Mouse (Mus musculus): ENCODE data around the gene Caskin1. TPM values are rescaled to one million over a fixed set of nuclear protein-coding genes. Genes with fewer than 3 reads are reported as not detected.

Caskin1 gene
- total RNA-seq, 2 experiments from 2014 or later: 0.09 to 0.17 TPM

DNA sequence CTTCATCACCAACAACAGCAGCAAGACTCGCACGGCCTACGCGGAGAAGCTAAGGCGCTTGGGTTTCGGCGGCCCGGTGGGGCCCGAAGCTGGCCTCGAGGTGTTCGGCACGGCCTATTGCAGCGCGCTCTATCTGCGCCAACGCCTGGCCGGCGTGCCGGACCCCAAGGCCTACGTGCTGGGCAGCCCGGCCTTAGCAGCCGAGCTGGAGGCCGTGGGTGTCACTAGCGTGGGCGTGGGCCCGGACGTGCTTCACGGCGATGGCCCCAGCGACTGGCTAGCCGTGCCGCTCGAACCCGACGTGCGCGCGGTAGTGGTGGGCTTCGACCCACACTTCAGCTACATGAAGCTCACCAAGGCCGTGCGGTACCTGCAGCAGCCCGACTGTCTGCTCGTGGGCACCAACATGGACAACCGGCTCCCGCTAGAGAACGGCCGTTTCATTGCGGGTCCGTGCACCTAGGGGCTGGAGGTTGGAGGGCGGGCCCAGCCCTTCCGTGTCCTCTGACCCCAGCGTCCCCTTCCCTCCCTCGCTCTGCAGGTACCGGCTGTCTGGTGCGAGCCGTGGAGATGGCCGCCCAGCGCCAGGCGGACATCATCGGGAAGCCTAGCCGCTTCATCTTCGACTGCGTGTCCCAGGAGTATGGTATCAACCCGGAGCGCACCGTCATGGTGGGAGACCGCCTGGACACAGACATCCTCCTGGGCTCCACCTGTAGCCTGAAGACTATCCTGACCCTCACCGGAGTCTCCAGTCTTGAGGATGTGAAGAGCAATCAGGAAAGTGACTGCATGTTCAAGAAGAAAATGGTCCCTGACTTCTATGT lies 17.5 kb upstream of the Caskin1 start:
- no peak for DNase-seq (ENCODE audit: low spot score)

DNA sequence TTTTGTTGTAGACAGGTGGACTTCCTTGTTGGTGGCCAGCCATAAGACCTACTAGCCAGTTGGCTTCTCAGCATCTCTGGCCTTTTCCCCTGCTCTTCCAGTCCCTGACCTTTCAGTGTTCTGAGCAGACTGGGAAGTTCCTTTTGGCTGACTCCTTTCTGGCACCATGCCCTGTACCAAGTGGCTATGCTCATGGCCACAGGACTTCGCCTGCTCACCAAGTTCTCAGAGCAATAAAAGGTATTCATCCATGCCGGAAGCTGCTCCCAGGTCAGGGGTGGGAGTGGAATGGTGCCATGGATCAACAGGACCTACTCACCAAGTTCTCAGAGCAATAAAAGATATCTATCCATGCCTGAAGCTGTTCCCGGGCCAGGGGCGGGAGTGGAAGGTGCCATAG lies 15.9 kb upstream of the Caskin1 start:
- DNase-seq (ENCODE audit: low spot score): peak; percentile 85

DNA sequence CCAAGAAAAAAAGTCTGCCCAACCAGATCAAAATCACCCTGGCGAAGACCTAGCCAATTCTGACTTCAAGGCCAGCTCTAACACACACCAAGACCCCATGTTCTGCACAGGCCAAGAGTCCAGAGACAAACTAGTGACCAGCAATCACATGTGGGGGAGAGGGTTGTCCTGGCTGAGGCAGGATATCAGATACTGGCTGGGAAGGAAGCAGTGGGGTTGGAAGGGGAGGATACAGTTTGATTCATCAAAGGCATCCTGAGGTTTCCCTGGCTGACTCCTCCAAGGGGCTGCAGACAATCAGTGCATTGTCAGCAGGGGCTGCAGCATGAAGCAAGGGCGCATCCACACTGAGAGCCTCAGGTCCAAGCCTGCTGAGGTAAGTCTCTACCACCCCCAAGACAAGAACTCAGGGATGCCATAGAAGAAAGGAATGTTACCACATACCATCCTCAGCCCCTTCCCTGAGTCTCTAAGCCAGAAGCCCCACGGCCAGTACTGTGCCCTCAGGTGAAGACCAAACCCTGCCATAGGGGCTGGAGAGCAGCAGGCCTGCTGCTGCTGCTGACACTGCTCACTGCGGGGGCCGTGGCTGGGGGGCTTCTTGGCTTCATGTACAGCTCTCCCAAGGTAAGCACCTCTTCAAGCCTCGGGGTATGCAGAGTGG lies 14.7 kb upstream of the Caskin1 start, which contains the start of gene Bricd5:
Gene Bricd5 (plus strand): TSS at position 273 of the 664 bp plus-strand sequence.
- no peak for DNase-seq (ENCODE audit: low spot score)

DNA sequence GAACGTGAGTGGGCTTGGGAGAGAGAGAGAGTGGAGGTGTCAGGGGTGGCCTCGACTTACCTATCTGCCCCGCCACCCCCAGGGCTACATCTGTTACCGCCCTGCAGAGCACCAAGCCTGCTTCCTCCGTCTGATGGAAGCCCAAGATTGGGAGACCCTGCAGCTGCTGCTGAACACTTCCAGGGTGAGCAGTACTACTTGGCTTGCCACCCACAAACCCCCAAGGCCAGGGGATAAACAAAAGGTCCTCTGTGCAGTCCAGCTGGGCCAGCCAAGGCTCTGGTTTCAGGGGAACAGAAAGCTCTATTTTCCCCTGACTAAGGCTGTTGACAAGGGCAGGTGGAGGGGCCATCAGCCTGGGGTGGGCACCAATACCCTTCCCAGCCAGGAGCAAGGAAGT lies 13.8 kb upstream of the Caskin1 start:
- no peak for DNase-seq (ENCODE audit: low spot score)

DNA sequence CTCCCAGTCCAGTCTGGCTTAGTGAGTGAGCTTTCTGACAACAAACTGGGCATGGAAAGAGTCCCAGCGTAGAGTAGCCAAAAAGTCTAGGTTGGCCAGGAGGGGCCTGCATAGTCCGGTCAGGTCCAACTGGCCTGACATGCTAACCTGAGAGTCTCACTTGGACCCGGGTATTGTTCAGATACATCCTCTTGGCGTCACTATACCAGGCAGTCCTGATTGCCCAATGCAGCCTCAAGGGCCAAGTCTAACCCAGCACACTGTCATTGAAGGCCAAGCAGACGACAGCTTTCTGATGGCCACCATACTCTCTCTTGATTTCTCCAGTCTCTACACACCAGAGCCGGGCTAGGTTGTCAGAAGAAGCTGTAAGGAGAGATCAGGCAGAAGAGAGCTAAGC lies 12.8 kb upstream of the Caskin1 start:
- no peak for DNase-seq (ENCODE audit: low spot score)

DNA sequence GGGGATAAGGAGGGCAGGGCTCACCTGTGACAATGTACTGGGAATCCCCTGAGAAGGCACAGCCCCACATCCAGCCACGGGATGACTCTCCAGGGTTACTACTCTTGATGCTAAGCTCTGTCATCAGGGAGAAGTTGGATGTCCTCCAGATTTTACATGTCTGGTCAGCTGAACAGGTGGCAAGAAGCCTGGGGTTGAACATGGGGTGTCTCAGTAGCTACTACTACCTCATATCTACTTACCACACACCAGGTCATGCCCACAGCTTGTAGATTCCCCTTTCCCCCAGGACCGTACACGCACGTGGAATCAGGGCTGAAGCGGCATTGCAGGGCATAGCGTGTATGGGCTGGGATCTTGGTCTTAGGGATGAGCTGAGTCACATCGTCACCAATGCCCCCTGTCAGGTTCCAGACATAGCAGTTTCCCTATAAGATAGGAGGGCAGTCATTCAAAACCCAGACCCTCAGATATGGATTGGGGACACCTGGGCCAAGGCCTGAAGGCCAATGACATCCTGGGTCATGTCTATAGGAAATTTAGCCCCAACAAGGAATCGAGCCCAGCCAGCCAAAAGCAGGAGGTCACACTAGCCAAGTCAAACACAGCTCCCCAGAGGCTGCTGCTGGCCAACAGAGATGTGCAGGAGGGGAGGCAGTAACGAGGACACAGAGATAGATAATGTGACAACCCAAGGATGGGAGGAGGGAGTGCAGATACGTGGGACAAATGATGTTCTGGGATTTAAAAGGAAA lies 12.2 kb upstream of the Caskin1 start:
- DNase-seq (ENCODE audit: low spot score): no peak

DNA sequence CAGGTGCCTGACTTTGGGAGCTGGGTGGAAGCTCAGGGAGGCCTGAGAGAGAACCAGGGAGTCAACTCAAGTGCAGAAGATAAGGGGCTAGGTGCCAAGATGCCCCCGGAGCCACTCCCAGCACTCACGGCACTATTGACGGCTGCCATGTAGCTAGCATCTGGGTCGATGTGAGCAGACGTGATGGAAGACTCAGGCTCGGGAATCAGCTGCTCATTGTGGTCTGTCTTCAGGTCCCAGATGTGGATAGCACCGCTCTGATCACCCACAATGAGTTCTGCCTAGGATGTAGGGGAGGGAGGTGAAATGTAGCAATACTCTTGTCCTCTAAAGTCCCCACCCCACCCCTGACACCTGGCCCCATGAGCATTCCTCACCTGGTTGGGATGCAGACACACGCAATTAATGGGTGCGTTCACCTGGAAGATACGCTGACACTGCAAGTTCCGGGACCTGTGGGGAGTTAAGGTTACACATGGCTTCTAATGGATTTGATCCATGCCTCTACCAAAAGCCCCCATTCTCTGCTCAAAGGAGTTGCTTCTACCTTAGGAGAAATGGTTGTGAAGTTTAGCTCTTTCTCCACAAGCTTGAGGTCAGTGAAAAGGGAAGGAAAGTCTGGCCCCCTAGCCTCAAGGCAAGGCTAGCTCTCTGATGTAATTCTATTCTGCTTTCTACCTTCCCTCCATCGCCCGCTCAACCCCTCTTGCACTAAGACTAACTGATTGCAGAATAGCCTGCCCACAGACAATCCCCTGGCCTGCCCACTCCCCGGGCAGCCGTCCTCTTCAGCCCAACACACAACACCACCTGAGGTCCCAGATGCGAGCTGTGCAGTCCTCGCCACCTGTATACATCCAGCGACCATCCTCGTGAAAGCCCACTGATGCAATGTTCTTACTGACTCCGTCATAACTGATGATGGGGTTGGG lies 11.1 kb upstream of the Caskin1 start:
- no peak for DNase-seq (ENCODE audit: low spot score)

DNA sequence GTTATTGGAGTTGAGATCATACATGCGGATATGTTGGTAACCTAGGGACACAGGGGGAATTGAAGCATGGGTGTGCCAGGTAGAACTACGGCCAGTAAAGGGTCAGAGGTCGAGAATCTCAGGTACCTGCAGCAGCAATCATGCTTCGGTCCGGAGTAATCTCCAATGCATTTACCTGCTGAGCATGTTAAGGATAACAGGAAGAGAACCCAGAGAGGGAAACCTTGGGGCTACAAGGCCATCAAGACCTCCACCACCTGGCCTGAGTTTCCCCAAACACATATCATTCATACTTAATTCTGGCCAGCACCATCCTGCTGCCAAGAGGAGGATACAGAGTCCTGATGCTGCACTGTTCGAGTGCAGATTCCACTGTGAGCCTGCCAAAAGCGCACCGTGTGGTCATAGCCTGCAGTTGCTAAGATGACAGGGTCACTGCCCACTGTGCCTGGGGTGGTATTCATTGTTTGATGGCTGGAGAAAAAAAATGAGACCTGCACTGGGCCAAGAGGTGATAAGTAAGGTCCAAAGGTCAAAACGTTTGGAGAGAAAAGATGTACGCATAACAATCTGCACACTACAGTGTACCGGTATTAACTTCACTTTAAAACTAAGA lies 10.3 kb upstream of the Caskin1 start:
- DNase-seq (ENCODE audit: low spot score): no peak

DNA sequence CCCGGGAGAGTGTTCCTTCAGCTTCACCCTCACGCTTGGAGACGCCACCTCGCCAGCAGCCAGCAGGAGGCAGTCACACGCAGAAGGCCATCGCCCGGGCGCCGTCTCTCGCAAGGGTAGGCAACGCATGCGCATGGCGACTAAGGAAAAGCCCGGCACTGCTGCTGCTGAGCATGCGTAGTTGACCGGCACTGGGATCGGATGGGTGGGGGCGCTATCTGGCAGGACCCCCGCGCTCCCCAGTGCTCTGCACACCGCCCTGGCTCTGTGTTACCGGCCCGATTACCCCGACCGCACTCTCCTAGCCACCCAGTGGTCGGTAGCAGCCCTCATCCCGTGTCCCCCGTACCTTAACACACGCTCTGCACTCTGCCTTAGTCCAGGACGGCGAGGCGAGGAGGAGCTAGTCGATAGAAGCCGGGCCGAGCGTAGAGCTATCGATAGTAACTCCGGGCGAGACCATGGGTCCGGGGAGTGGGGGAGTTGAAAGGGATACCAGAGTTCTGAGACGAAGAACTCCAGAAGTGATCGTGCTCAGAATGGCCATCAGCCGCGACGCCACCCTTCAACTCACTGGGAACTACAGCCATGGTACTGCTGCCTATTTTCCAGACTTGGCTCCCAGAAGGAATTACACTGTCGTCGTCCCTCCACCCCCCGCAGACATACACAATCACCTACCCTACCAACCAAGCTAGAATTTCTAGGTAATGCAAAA lies 9.6 kb upstream of the Caskin1 start, which contains the start of gene Mlst8:
Gene Mlst8 (minus strand): TSS at position 416 of the 718 bp plus-strand sequence.
- DNase-seq (ENCODE audit: low spot score): peak; percentile 98

DNA sequence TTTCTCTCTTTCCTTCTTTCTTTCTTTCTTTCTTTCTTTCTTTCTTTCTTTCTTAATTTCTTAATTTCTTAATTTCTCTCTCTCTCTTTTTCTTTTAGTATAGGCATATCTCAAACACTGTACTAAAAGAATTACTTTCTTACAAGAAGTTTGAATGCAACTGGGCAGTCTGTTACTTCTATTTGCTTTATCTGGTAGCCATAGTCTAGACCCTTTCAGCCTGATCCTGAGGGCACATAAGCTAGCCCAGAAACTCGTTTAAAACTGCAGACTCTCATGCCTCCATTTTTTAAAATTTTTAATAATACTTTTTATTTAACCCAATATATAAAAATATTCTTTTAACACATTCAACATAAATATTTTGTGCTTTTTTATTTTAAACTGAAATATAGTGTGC lies 9.0 kb upstream of the Caskin1 start:
- no peak for DNase-seq (ENCODE audit: low spot score)

DNA sequence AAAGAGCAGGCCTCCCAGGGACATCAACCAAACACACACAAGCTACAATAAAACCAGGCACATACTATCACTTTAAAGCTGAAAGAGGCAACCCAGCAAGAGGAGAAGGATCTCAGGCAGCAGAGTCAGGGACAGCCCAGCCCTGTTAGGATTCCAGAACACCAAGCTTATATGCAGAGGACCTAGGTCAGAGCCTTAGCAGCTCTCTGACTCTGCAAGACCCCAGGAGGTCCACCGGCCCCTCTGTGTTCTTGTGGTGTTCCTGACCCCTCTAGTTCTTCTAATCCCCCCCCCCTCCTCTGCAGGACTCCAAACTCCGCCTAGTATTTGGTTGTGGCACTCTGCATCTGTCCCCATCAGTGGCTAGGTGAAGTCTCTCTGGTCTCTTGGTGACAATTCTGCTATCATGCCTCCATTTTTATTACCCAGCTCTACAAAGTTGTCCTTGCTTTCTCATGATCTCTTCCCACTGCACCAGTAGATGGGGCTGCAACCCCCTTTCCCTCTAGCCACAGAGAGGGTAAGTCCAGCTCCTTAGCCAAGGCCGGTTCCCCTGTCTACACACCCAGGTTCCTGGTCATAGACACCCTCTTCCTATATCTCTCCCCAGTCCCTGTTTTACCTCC lies 8.1 kb upstream of the Caskin1 start:
- no peak for DNase-seq (ENCODE audit: low spot score)

DNA sequence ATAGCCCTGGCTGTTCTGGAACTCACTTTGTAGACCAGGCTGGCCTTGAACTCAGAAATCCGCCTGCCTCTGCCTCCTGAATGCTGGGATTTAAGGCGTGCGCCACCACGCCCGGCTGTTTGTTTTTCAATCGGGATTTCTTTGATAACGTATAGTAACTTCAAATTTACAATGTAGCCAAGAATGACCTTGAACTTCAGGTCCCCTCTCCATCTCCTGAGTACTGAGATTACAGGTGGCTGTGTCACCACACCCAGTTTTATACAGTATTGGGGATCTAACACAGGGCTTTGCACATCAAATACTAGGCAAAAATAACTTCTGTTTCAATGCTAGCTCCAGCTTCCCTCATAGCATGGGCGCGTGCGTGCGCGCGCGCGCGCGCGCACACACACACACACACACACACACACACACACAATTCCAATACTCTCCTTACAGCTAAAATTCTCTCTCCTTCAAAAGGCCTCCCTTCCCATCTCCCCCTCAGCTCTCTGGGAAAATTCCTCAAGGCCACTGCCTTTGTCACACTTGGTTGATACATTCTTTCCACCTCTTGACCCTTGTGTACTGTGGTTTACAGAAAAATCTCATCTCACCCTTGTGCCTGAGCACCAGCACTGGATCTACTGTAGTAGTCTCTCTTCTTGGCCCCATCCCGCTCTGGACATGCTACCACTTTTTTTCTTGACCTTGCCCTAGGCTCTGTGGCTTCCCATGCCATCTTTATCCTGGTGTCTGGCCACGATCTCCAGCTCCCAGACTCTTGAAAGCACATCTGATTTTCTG lies 7.2 kb upstream of the Caskin1 start:
- DNase-seq (ENCODE audit: low spot score): no peak

DNA sequence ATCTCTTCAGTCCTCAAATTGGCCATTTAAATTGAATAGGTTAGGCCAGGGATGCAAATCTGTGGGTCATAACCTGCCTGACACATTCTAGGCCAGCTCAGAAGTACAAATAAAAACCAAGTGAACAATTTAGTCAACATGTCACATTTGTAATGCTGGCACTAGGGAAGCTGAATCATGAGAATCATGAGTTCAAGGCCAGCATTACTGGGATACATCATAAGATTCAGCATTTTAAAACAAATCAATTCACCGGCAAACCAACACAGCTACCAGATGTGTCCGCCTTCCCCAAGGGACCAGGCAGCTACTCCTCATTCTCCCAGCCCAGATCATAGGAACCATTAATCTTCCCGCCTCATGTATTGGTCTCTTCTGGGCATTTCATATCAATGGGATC lies 4.9 kb upstream of the Caskin1 start:
- DNase-seq (ENCODE audit: low spot score): no peak

DNA sequence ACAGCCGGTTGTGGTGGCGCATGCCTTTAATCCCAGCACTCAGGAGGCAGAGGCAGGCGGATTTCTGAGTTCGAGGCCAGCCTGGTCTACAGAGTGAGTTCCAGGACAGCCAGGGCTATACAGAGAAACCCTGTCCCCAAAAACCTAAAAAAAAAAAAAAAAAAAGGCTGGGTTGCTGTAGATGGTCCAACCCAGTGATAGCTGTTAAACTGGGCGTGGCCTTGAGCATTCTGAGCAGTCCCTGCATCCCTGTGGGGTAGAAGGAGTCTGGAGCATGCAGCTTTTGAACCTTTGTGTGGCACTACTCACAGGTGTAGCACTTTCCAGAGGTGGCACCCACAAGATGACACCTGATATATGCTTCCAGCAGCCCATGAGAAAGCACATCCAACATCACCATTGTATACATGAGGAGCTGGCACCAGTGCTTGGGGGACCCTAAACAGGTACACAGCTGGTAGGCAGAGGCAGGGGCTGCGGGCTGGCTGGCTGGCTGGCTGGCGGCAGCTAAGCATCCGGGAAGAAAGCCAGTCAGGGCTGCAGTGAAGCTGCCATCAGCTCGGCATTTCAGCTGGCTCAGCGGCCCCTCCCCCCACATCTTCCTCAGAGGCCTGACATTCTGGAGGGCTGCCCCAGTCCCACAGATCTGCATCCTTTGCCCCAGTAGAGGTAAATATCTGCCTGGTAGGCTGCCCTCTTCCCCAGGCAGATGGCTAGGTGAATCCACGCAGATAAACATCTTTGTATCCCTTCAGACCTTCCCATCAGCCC lies 3.1 kb upstream of the Caskin1 start:
- DNase-seq (ENCODE audit: low spot score): no peak

DNA sequence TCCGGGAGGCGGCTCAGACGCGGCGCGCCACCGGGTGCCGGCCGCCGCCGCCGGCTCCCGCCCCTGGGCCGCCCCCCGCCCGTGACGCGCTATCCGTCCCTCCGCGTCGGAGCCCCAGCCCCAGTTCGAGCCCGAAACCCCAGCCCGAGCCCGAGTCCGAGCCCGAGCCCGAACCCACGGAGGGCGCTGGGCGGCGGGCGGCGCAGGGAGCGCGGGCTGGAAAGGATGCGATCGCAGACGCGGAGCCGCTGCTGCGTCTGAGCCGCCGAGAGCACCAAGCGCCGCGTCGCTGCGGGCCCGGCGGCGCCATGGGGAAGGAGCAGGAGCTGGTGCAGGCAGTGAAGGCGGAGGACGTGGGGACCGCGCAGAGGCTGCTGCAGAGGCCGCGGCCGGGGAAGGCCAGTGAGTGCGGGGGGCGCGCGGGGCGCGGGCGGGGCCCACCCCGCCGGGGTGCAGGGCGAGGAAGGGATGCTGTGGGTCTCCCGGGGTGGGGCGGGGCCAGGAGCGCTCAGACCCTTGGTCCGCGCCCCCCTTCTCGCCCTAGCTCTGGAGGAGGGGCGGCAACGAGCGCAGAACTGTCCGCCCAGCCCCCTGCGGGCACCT lies 362 bp downstream of the Caskin1 start:
- no peak for DNase-seq (ENCODE audit: low spot score)

DNA sequence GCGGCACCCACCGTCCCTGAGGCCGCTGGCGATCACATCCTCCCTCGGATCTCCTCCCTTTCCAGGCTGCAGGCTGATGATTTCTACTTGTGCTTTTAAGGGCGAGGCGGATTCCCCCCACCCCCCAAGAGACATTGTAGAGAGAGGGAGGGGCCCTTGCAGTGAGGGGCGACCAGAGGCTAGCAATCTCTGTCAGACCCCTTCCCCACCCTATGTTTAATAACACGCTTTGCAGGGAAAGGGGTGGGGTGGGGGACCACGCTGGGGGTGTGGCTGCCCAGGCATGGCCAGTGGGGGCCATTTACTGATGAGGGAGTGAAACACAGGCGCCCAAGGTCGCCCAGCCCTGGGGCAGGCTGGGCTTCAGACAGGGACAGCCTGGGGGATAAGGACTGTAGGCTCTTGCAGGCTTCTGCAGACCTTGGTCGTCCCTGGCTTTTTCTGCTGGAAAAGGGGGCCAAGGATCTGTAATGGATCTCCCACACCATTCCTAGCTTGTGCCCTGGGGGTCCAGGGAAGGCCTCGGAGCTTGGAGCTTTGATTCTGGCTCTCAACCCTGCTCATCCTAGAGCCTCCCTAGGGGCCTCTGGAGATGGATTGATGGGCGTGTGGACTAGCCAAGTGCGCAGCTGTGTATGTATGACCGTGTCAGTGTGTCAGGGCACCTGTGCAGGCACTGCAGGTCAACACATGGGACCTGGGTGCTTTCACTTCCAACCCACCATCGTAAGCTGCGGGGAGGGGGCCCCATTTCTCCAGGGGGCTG lies 1.0 kb downstream of the Caskin1 start:
- no peak for DNase-seq (ENCODE audit: low spot score)

DNA sequence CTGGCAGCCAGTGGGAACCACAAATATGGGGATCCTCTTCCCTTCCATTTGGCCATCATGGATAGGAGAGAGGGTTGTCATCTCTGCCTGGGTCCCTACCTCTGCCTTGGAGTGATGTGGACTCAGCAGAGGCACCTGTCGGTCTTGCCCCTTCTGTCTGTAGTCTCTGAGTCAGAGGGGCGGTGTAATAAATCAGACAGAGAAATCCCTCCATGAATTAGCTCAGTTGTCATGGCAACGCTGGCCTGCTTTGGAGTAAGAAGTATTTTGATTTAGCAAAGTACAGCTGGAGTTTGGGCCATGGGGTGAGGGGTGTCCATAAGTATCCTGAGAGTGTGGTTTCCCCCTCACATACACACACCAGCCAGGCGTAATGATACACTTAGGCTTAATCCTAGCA lies 2.0 kb downstream of the Caskin1 start:
- no peak for DNase-seq (ENCODE audit: low spot score)

Data from gastrocnemius, adult 18-20 months (tissue).